Mouse (Mus musculus) heart, postnatal 0 days (tissue): ENCODE data around the gene Mnat1.

ENCODE experiments used
- CTCF ChIP-seq: IDR thresholded peaks from 2 replicates; pipeline ENCODE4 v1.5.1; 2016; ENCODE audit warnings: antibody characterized with exemption, control low read depth, low read depth
- EP300 ChIP-seq: IDR thresholded peaks from 2 replicates; pipeline ENCODE4 v1.6.1; 2016; ENCODE audit warnings: antibody characterized with exemption, low read depth

DNA sequence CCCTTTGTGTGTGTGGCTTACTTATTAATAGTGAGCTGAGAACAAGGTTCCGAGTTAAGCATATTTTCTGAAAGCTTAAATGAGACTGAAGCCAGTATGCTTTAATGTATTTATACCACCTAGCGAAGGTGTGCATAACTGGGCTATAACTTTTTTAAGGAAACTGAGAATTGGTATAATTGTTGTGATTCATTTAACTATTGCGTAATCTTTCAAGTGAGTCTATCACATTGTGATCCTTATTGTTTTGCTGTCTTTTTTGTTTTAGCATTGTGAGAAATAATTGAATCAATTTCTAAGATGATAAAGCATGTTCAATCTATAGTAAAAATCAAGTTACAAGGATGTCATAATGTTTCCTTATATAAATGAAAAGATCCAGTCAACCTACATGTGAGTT lies 104.9 kb downstream of the Mnat1 start:
- no peak for TF ChIP-seq CTCF
- no peak for TF ChIP-seq EP300
